Mouse (Mus musculus) olfactory bulb, adult 2 months (tissue): ENCODE data around the gene Cmtm6. TPM values are rescaled to one million over a fixed set of nuclear protein-coding genes. Genes with fewer than 3 reads are reported as not detected.
"Not testable (repeated sequence)": the region's sequence is repeated elsewhere in the genome, so short reads cannot be mapped to it uniquely, and the experiment has no call there.

ENCODE experiments used
- H3K27ac ChIP-seq: fragments of 200-500 bp; 2 replicates; pipeline ENCODE4 v1.5.1; 2012; ENCODE audit warnings: low read depth, low read length; ENCODE audit not compliant: insufficient read depth
- H3K4me1 ChIP-seq: fragments of 200-500 bp; 2 replicates; pipeline ENCODE4 v1.6.1; 2012; ENCODE audit warnings: low read length; ENCODE audit not compliant: control insufficient read depth, insufficient read depth
- H3K4me3 ChIP-seq: fragments of 200-500 bp; 2 replicates; pipeline ENCODE4 v1.5.1; 2012; ENCODE audit warnings: mild to moderate bottlenecking, low read depth, low read length, moderate library complexity; ENCODE audit not compliant: insufficient read depth
- CTCF ChIP-seq: fragments of 200-500 bp; IDR thresholded peaks from 2 replicates; pipeline ENCODE4 v1.5.1; 2012; ENCODE audit warnings: low read depth, mild to moderate bottlenecking, low read length, moderate library complexity; ENCODE audit not compliant: insufficient read depth
- POLR2A ChIP-seq: fragments of 200-500 bp; IDR thresholded peaks from 2 replicates; pipeline ENCODE4 v1.6.1; 2012; ENCODE audit warnings: mild to moderate bottlenecking, low read depth, low read length, moderate library complexity; ENCODE audit not compliant: insufficient read depth
- WGBS: fragments of 180-500 bp; shearing (Covaris S2); methylation state at CpG from one replicate; pipeline ENCODE4 v1.1.7; 2018; 5-methylcytosine and 5-hydroxymethylcytosine counted together
- polyA plus RNA-seq: library from polyadenylated mRNA; stranded (reverse); fragments of >200 nt; gene quantifications from 2 replicates; pipeline ENCODE4 v1.2.4, GENCODE M21; 2012; ENCODE audit warnings: low replicate concordance; ENCODE audit not compliant: missing spikeins, insufficient read depth, insufficient read length

Gene Cmtm6
- polyA plus RNA-seq, 1 experiment, result not detected

DNA sequence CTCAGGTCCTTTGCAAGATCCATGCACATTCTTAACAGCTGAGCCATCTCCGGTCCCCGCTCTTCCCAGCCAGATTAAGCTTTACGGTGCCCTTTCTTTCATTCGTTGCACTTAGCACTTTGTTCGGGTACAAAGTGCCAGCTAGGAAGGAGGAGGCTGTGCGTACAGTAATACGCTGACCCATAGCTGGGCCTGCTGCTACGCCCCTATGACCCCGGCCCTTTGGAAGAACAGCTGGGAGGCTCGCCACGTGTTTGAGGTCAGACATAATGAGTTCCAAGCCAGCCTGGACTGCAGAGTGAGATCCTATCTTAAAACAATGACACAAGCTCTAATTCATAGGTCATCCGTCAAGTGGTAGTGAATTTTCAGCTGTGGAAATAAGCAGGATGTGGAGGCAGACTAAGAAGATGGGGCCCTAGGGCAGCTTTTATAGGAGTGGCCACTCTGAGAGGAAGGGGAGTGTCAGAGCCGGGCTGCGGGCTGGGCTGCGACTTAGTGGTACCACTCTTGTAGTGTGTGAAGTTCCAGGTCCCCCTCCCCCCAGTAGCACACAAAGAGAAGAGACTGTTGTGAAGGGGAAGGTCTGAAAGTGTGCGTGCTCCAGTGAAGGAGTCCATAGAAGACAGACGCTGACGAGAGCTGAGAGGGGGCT, 14.1 kb upstream of the Cmtm6 start:
- TF ChIP-seq CTCF, result no peak
- TF ChIP-seq POLR2A, result no peak
- 87% methylated on average over 18 of the region's 18 CpGs for WGBS
- H3K4me1 ChIP-seq, result no peaks in the 10 kb centered on the region
- H3K4me3 ChIP-seq, result no peak overlapping the region
- no peak overlapping the region for H3K27ac ChIP-seq

DNA sequence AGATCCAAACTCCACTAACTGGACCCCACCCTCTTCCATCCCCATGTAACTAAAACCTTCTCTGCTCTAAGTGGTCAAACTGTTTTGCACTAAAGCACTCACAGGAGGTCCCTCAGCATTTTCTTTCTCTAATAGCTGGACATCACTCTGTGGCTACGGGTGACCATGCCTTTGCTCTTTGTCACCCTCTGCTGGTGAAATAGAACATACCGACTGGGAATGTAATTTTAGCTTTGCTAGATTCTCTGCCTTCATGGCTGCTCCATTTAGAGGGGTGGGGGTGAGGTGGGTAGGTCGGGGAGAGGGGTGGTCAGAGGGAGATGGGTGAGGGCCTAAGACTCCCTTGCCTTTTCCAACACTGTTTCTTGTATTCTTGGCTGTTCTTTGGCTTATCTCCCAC, 3.6 kb upstream of the Cmtm6 start:
- no peak overlapping the region for H3K27ac ChIP-seq
- no peak overlapping the region for H3K4me3 ChIP-seq
- TF ChIP-seq POLR2A (no peak), CTCF (no peak)
- H3K4me1 ChIP-seq, result peaks cover 4% of the 10 kb centered on the region
- WGBS, result 3% methylated on average over 3 of the region's 3 CpGs

DNA sequence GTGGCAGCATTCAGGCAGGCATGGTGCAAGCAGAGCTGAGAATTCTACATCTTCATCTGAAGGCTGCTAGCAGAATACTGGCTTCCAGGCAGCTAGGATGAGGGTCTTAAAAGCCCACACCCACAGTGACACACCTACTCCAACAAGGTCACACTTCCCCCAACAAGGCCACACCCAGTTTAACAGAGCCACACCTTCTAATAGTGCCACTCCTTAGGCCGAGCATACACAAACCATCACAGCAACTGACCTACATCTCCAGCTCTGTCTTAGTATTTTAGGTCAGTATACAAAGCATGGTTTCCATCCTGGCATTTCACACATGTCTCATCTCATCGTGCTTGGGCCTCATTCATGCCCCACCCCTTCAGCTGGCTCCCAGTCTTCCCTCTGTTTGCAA, 2.5 kb upstream of the Cmtm6 start:
- H3K4me3 ChIP-seq, H3K27ac ChIP-seq, H3K4me1 ChIP-seq: not testable (repeated sequence)
- 79% methylated on average over 2 of the region's 2 CpGs for WGBS

DNA sequence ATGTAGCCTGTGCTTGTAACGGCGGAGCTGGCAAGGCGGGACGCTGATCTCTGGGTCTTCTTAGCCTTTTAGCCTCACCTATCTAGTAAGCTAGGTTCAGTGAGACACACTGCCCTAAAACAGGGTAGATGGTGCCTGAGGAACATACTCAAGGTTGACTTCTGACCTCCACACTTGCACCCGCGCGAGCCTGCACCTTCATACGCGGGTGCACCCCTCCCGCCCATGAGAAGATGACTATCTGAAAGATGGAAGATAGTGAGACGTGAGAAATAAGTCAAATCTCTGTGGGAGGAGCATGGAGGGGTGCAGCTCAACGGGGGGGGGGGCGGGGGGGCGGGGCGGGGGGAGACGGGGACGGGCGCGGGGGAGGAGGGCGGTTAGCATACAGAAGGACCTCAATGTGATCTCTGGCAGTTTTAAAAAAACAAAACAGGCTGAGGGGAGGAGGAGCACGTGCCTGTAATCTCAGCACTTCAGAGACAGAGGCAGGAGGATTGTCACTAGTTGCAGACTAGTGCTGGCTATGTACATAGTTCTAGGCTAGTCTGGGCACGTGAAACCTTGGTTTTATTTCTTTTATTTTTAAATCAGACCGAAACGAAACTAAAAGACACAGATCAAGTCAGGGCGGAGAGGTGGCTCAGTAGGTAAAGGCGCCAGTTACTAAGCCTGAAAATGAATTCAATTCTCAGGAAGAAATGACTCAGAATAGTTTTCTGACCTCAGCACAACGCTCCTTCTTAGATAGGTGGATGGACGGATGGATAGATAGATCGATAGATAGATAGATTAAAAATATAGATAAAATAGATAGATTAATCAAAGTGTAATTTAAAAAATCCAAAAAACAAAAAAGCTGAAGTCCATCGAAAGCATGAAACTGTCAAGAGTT, 758 bp upstream of the Cmtm6 start:
- H3K4me3 ChIP-seq, result no peak overlapping the region
- TF ChIP-seq POLR2A (no peak), CTCF (no peak)
- WGBS, result 42% methylated on average over 30 of the region's 30 CpGs
- H3K4me1 ChIP-seq, result peaks cover 5% of the 10 kb centered on the region
- H3K27ac ChIP-seq, result no peak overlapping the region

DNA sequence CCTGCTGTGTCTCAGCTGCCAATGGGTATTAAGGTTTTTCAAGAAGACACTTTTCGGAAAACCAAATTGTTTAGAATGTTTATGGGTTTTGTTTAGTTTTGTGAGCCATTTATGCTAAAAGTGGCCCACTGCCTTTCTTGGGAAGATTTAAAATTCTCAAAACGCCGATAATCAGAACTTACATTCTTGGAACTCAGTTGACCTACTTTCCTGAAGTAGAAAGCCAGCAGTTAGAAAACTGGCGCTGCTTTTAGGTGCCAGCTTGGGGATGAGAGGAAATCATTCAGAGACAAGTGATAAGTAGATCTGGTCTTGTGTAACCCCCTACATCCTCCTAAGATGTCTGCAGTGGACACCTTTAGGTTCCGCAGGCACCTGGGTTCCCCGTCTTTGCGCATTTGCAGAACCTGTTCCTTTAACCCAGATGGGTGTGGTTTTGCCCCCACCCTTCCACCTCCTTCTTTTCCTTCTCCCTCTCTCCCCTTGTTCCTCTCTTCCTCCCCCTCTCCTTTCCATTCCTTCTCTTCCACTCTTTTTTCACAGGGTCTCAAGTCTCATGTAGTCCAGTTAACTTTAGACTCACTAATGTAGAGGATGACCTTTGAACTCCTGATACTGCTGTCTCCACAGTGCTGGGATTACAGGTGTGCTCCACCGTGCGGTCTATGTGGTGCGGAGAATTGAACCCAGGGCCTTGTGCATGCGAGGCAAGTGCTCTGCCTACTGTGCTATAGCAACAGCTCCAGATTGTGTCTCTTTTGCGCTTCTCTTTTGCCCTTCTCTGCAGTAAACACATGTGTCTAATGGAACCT, 1.2 kb downstream of the Cmtm6 start:
- WGBS, result 61% methylated on average over 12 of the region's 12 CpGs
- H3K4me1 ChIP-seq, result peaks cover 12% of the 10 kb centered on the region
- peak overlapping the region; percentile 71; the same call in 1 of the 2 replicates for H3K4me3 ChIP-seq
- H3K27ac ChIP-seq, result no peak overlapping the region
- TF ChIP-seq CTCF, result no peak
- TF ChIP-seq POLR2A, result no peak

DNA sequence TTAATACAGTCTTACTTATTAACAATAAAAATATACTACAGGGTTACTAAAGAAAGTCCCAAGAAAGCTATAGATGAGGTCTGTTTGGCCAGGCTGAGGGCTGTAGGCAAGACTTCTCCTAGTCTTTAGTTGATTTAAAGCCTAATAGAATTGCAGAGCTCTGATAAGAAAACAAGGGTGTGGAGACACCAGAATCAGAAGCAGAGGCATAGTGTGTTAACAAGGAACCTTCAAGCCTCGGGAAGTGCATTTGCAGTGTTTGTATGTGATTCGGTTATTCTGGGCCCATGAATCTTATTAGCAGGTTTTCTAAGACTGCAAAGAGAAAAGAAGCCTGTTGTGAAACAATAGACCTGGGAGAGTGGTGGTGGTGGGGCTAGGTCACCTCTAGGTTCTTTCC, 2.3 kb downstream of the Cmtm6 start:
- Histone ChIP-seq H3K27ac (no peak overlapping the region), H3K4me3 (no peak overlapping the region), H3K4me1 (peaks cover 15% of the 10 kb centered on the region)
- WGBS, result 81% methylated on average over 2 of the region's 2 CpGs
- no peak for TF ChIP-seq POLR2A

DNA sequence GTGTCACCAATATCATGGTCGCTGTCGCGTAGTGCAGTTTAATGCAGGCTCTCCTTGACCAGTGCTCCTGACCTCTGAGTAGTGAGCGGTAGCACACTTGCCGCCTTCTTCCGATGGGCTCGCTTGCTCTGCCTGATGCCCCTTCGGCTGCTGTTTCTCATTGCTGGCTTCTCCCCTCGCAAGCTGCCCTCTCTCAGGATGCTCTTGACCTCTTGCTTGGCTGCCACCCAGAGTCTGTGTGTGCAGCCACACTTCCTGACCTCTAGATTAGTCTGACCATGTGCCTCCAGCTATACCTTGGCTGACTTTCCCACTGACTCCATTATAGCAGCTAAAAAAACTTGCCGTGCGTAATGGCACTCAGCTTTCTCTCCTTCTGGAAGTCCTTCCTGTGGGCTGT, 5.5 kb downstream of the Cmtm6 start:
- Histone ChIP-seq H3K4me3 (no peak overlapping the region), H3K27ac (no peak overlapping the region), H3K4me1 (peaks cover 15% of the 10 kb centered on the region)
- 70% methylated on average over 11 of the region's 11 CpGs for WGBS
- TF ChIP-seq POLR2A (no peak), CTCF (no peak)

DNA sequence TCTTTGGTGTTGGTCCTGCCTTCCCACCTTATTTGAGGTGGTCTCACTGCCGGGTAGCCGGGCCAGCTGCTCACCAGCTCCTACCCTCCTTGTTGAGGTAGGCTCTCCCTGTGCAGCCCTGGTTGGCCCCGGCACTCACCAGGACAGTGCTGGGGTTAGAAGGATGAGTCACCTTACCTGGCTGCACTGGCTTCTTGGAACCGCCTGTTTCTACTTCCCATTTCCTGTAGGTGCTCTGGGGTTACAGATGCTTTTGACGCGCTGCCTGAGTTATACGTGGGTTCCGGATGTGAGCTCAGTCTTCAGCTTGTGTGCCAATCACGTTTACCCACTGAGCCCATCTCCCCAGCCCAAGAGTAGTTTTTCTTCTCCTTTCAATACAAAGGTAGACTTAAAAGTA, 9.4 kb downstream of the Cmtm6 start:
- WGBS, result 93% methylated on average over 9 of the region's 9 CpGs
- Histone ChIP-seq H3K4me1 (peaks cover 10% of the 10 kb centered on the region), H3K27ac (no peak overlapping the region), H3K4me3 (no peak overlapping the region)
- TF ChIP-seq POLR2A (no peak), CTCF (no peak)

DNA sequence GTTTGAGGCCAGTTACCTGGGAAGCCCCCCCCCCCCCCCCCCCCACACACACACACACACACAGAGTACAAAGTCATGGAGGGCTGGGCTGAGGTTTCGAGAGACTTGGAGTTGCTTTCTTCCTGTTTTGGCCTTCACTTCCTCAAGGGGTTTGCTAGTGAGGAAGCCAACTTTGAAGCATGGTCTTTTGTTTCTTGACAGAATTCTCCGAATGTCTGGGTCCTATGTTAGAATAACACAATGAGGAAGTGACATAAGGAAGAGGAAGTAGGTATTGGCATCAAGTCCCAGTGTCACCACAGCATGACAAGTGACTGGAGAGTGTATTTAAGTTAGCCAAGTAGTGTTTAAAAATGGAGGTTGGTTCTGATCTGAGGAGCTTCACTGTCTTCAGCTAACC, 11.8 kb downstream of the Cmtm6 start:
- TF ChIP-seq POLR2A, result no peak
- no peak for TF ChIP-seq CTCF
- H3K4me1 ChIP-seq, result peaks cover 12% of the 10 kb centered on the region
- H3K27ac ChIP-seq, result no peak overlapping the region
- 72% methylated on average over 2 of the region's 2 CpGs for WGBS
- no peak overlapping the region for H3K4me3 ChIP-seq
